Mouse (Mus musculus): ENCODE data around the gene Dag1. TPM values are rescaled to one million over a fixed set of nuclear protein-coding genes. Genes with fewer than 3 reads are reported as not detected.
"Not testable (repeated sequence)": the region's sequence is repeated elsewhere in the genome, so short reads cannot be mapped to it uniquely, and the experiment has no call there.

The Dag1 gene
- polyA plus RNA-seq, 1 experiment, result 66.8 TPM

- TF ChIP-seq CTCF (conservative IDR thresholded peaks at IDR 0.05; ENCODE audit: insufficient read depth, insufficient read length, low read depth, low read length) (no peak), POLR2A (IDR thresholded peaks at IDR 0.05; ENCODE audit: low read depth, low read length) (no peak)
- DNase-seq, result peak; percentile 84
- Histone ChIP-seq H3K27ac (ENCODE audit: insufficient read depth, low read depth, low read length) (no peak overlapping the region), H3K4me1 (ENCODE audit: control insufficient read depth, insufficient read depth, low read length) (peaks cover 15% of the 10 kb centered on the region), H3K36me3 (ENCODE audit: control insufficient read depth, insufficient read depth, low read length) (no peaks in the 10 kb centered on the region), H3K4me3 (ENCODE audit: insufficient read depth, low read depth, low read length) (no peak overlapping the region), H3K27me3 (replicated peaks; ENCODE audit: control insufficient read depth, insufficient read depth, low read length) (no peaks in the 10 kb centered on the region)
- 37% methylated on average over 4 of the region's 4 CpGs for WGBS
Measured at GRCm38 (mm10) chr9:108198621-108199020, 65.1 kb downstream of the Dag1 start.

- Histone ChIP-seq H3K27me3 (replicated peaks; ENCODE audit: control insufficient read depth, insufficient read depth, low read length) (no peaks in the 10 kb centered on the region), H3K27ac (ENCODE audit: insufficient read depth, low read depth, low read length) (no peak overlapping the region), H3K4me3 (ENCODE audit: insufficient read depth, low read depth, low read length) (no peak overlapping the region), H3K4me1 (ENCODE audit: control insufficient read depth, insufficient read depth, low read length) (peaks cover 15% of the 10 kb centered on the region), H3K36me3 (ENCODE audit: control insufficient read depth, insufficient read depth, low read length) (no peaks in the 10 kb centered on the region)
- DNase-seq, result no peak
- WGBS, result 31% methylated on average over 24 of the region's 24 CpGs
- no peak for TF ChIP-seq POLR2A (IDR thresholded peaks at IDR 0.05; ENCODE audit: low read depth, low read length)
- TF ChIP-seq CTCF (conservative IDR thresholded peaks at IDR 0.05; ENCODE audit: insufficient read depth, insufficient read length, low read depth, low read length), result no peak
Measured at GRCm38 (mm10) chr9:108196920-108197677, 66.7 kb downstream of the Dag1 start.

DNA sequence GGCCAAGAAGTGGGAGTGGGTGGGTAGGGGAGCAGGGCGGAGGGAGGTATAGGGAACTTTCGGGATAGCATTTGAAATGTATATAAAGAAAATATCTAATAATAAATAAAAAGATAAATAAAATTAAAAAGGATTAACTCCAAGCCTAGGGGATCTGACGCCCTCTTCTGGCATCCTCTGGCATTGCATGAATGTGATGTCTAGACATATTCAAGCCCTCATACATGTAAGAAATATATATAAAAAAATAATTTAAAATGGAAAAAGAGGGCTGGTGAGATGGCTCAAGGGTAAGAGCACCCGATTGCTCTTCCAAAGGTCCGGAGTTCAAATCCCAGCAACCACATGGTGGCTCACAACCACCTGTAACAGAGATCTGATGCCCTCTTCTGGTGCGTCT, 67.5 kb downstream of the Dag1 start:
- WGBS, result 68% methylated on average over 6 of the region's 6 CpGs
- not testable (repeated sequence) for H3K27ac ChIP-seq (ENCODE audit: insufficient read depth, low read depth, low read length); H3K4me3 ChIP-seq (ENCODE audit: insufficient read depth, low read depth, low read length); H3K27me3 ChIP-seq (replicated peaks; ENCODE audit: control insufficient read depth, insufficient read depth, low read length); DNase-seq; H3K36me3 ChIP-seq (ENCODE audit: control insufficient read depth, insufficient read depth, low read length)
- H3K4me1 ChIP-seq (ENCODE audit: control insufficient read depth, insufficient read depth, low read length), result peaks cover 15% of the 10 kb centered on the region

DNA sequence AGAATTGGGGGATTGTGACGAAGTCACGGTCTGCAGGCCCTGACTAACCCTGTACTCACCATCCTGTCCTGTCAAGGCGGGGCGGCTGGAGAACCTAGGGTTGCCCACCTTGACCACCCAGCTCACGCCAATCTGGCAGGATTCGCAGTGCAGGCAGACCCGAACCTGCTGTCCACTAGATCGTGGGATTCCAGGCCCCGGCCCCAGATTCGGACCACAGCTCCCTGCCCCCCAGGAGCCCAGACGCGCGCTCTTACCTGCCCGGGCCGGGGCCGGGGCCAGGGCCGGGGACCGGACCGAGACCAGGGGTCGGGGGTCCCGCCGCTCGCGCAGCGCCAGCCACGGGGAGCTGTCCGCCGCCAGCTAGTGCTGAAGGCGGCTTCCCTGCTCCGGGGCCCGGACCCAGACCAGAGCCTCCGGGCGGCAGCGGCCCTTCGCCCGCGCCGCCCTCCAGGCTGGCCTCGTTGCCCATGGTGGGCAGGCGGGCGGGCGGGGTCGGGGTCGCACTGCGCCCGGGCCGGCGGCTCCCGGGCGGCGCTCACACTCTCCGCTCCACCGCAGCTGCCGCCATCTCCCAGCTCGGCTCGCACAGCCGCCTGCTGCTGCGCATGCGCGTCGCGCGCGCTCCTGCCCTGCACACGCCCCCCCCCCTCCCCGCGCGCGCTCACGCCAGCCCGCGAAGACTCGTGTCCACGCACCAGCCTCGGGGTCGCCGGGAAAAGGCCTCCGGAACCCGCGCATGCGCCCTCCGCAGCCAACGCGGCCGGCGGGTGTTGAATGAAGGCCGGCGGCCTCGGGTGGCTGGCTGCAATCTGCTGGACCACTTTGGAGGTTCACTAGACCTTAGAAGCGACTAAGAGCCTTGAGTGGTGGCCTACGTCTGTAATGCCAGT, 73.7 kb downstream of the Dag1 start, which contains the start of gene Bsn:
Gene Bsn (minus strand): TSS at position 598 of the 893 bp plus-strand sequence.
- no peaks in the 10 kb centered on the region for H3K27me3 ChIP-seq (replicated peaks; ENCODE audit: control insufficient read depth, insufficient read depth, low read length)
- no peaks in the 10 kb centered on the region for H3K36me3 ChIP-seq (ENCODE audit: control insufficient read depth, insufficient read depth, low read length)
- no peaks in the 10 kb centered on the region for H3K4me1 ChIP-seq (ENCODE audit: control insufficient read depth, insufficient read depth, low read length)
- TF ChIP-seq POLR2A (IDR thresholded peaks at IDR 0.05; ENCODE audit: low read depth, low read length), result no peak
- no peak for TF ChIP-seq CTCF (conservative IDR thresholded peaks at IDR 0.05; ENCODE audit: insufficient read depth, insufficient read length, low read depth, low read length)
- peak within 1 kb of the TSS; percentile 47 for H3K4me3 ChIP-seq (ENCODE audit: insufficient read depth, low read depth, low read length)
- no peak within 1 kb of the TSS for H3K27ac ChIP-seq (ENCODE audit: insufficient read depth, low read depth, low read length)
- WGBS, result 2% methylated on average over 88 of the region's 91 CpGs
- DNase-seq, result peak; percentile 51

DNA sequence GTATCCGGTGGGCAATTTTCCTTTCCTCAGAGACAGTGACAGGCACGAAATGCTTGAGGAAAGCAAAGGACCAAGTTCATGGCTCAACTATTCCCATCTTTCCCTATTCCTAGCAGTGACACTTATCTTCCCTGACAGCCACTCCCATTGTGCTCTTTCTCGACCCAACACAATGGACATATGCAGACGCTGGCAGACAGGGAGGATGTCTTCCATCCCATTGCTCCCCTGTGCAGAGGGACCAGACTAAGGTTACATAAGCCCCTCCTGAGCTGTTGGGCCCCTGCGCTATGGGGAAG, 74.3 kb downstream of the Dag1 start:
- Histone ChIP-seq H3K27ac (ENCODE audit: insufficient read depth, low read depth, low read length) (no peak overlapping the region), H3K4me1 (ENCODE audit: control insufficient read depth, insufficient read depth, low read length) (no peaks in the 10 kb centered on the region), H3K4me3 (ENCODE audit: insufficient read depth, low read depth, low read length) (0 out of 2 replicates have a peak overlapping the region, but pooled peaks have one; percentile 47), H3K27me3 (replicated peaks; ENCODE audit: control insufficient read depth, insufficient read depth, low read length) (no peaks in the 10 kb centered on the region), H3K36me3 (ENCODE audit: control insufficient read depth, insufficient read depth, low read length) (no peaks in the 10 kb centered on the region)
- 35% methylated on average over 5 of the region's 5 CpGs for WGBS
- no peak for DNase-seq
- no peak for TF ChIP-seq POLR2A (IDR thresholded peaks at IDR 0.05; ENCODE audit: low read depth, low read length)
- TF ChIP-seq CTCF (conservative IDR thresholded peaks at IDR 0.05; ENCODE audit: insufficient read depth, insufficient read length, low read depth, low read length), result no peak

DNA sequence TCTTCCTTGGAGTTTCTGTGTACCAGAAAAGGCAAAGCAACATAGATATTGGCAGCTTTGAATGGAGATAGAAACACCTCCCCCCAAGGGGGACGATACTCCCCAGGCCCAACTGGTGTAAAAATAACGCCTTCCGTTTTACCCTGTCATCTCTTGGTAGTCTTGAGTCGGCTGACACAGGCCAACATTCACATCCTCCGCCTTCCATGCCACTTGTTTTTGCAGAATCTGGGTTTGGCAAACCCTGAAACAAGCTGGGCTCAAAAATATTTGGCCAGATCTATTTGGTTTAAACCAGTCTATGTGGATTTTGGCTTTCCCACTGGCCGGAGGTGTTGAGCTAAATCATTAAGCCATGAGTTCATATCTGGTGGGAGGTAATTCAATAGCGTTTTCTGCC, 74.7 kb downstream of the Dag1 start:
- DNase-seq, result no peak
- WGBS, result 74% methylated on average over 7 of the region's 7 CpGs
- no peaks in the 10 kb centered on the region for H3K36me3 ChIP-seq (ENCODE audit: control insufficient read depth, insufficient read depth, low read length)
- TF ChIP-seq CTCF (conservative IDR thresholded peaks at IDR 0.05; ENCODE audit: insufficient read depth, insufficient read length, low read depth, low read length) (no peak), POLR2A (IDR thresholded peaks at IDR 0.05; ENCODE audit: low read depth, low read length) (no peak)
- no peaks in the 10 kb centered on the region for H3K27me3 ChIP-seq (replicated peaks; ENCODE audit: control insufficient read depth, insufficient read depth, low read length)
- no peak overlapping the region for H3K27ac ChIP-seq (ENCODE audit: insufficient read depth, low read depth, low read length)
- H3K4me3 ChIP-seq (ENCODE audit: insufficient read depth, low read depth, low read length), result no peak overlapping the region
- H3K4me1 ChIP-seq (ENCODE audit: control insufficient read depth, insufficient read depth, low read length), result no peaks in the 10 kb centered on the region

GRCm38 (mm10) chr9:108188511-108188910, 75.2 kb downstream of the Dag1 start:
- DNase-seq, result no peak
- TF ChIP-seq POLR2A (IDR thresholded peaks at IDR 0.05; ENCODE audit: low read depth, low read length) (no peak), CTCF (conservative IDR thresholded peaks at IDR 0.05; ENCODE audit: insufficient read depth, insufficient read length, low read depth, low read length) (no peak)
- Histone ChIP-seq H3K27me3 (replicated peaks; ENCODE audit: control insufficient read depth, insufficient read depth, low read length) (no peaks in the 10 kb centered on the region), H3K27ac (ENCODE audit: insufficient read depth, low read depth, low read length) (no peak overlapping the region), H3K4me3 (ENCODE audit: insufficient read depth, low read depth, low read length) (no peak overlapping the region), H3K36me3 (ENCODE audit: control insufficient read depth, insufficient read depth, low read length) (no peaks in the 10 kb centered on the region), H3K4me1 (ENCODE audit: control insufficient read depth, insufficient read depth, low read length) (no peaks in the 10 kb centered on the region)
- WGBS, result 84% methylated on average over 8 of the region's 8 CpGs
